Mouse (Mus musculus) stomach, embryonic 14.5 days (tissue): ENCODE data around the gene Slc4a3. TPM values are rescaled to one million over a fixed set of nuclear protein-coding genes. Genes with fewer than 3 reads are reported as not detected.

Experiments used
- ATAC-seq: fragments of 200-750 bp; cut with Nextera tagmentation; 2 replicates; pipeline ENCODE4 v1.8.0; 2017; ENCODE audit warnings: low read depth, moderate TSS enrichment; ENCODE audit not compliant: insufficient number of reproducible peaks, insufficient read depth, low FRiP score
- H3K27ac ChIP-seq: fragments of 300-500 bp; sonication (generic); 2 replicates; pipeline ENCODE4 v1.5.1; 2014; ENCODE audit warnings: mild to moderate bottlenecking, low read length, moderate library complexity, mixed read lengths
- H3K27me3 ChIP-seq: fragments of 300-500 bp; sonication (generic); 2 replicates; pipeline ENCODE4 v1.6.1; 2014; ENCODE audit warnings: low read length, control low read depth, mixed read lengths; ENCODE audit not compliant: control insufficient read depth, insufficient read depth
- H3K36me3 ChIP-seq: fragments of 300-500 bp; sonication (generic); 2 replicates; pipeline ENCODE4 v1.6.1; 2014; ENCODE audit warnings: mild to moderate bottlenecking, control low read depth, low read length, moderate library complexity, mixed read lengths; ENCODE audit not compliant: control insufficient read depth, insufficient read depth
- H3K4me1 ChIP-seq: fragments of 300-500 bp; sonication (generic); 2 replicates; pipeline ENCODE4 v1.6.1; 2014; ENCODE audit warnings: low read length, control low read depth, mixed read lengths; ENCODE audit not compliant: control insufficient read depth, insufficient read depth
- H3K4me2 ChIP-seq: fragments of 300-500 bp; sonication (generic); replicated peaks from 2 replicates; pipeline ENCODE4 v1.6.1; 2014; ENCODE audit warnings: low read depth, low read length, control low read depth
- H3K4me3 ChIP-seq: fragments of 300-500 bp; sonication (generic); 2 replicates; pipeline ENCODE4 v1.5.1; 2014; ENCODE audit warnings: low read depth, low read length, control low read depth
- H3K9ac ChIP-seq: fragments of 300-500 bp; sonication (generic); replicated peaks from 2 replicates; pipeline ENCODE4 v1.6.1; 2014; ENCODE audit warnings: low read depth, mild to moderate bottlenecking, control low read depth, low read length, moderate library complexity, mixed read lengths
- H3K9me3 ChIP-seq: fragments of 300-500 bp; sonication (generic); 2 replicates; pipeline ENCODE4 v1.6.1; 2016; ENCODE audit warnings: low read depth, low read length, control low read depth; ENCODE audit not compliant: control insufficient read depth
- WGBS: fragments of 180-500 bp; shearing (Covaris S2); extraction: QIAGEN DNeasy Blood & Tissue Kit; methylation state at CpG from one replicate; pipeline ENCODE4 v1.1.7; 2014; 5-methylcytosine and 5-hydroxymethylcytosine counted together
- polyA plus RNA-seq: library from polyadenylated mRNA; unstranded; fragments of >200 nt; fragmentation: Nextera tagmentation; extraction: Ambion mirVana; gene quantifications from 2 replicates; pipeline ENCODE4 v1.2.1, GENCODE M21; 2014

Slc4a3 gene
- polyA plus RNA-seq, 1 experiment from 2014 or later, result 16.5 TPM

- no peak overlapping the region for H3K9ac ChIP-seq
- H3K27me3 ChIP-seq, result no peaks in the 10 kb centered on the region
- H3K36me3 ChIP-seq, result peaks cover 31% of the 10 kb centered on the region
- H3K4me1 ChIP-seq, result peaks cover 9% of the 10 kb centered on the region; the same call in 1 of the 2 replicates
- ATAC-seq, result no peak
- H3K4me3 ChIP-seq, result no peak overlapping the region
- 70% methylated on average over 17 of the region's 17 CpGs for WGBS
- no peaks in the 10 kb centered on the region for H3K9me3 ChIP-seq
- no peak overlapping the region for H3K4me2 ChIP-seq
- no peak overlapping the region for H3K27ac ChIP-seq
These were observed 3.5 kb downstream of the Slc4a3 start for GRCm38 (mm10) chr1:75549289-75550279.

DNA sequence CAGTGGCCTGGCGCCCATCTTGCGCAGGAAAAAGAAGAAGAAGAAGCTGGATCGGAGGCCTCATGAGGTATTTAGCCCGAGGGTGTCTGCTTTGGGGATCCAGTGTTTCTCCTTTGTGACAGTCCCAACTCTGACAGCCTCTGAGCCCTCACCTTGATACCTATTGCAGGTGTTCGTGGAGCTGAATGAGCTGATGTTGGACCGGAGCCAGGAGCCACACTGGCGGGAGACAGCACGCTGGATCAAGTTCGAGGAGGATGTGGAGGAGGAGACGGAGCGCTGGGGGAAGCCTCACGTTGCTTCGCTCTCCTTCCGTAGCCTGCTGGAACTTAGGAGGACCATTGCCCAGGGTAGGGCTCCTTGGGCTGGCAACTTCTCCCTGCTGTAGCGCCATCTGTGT lies 4.5 kb downstream of the Slc4a3 start:
- 83% methylated on average over 15 of the region's 15 CpGs for WGBS
- peaks cover 37% of the 10 kb centered on the region for H3K36me3 ChIP-seq

DNA sequence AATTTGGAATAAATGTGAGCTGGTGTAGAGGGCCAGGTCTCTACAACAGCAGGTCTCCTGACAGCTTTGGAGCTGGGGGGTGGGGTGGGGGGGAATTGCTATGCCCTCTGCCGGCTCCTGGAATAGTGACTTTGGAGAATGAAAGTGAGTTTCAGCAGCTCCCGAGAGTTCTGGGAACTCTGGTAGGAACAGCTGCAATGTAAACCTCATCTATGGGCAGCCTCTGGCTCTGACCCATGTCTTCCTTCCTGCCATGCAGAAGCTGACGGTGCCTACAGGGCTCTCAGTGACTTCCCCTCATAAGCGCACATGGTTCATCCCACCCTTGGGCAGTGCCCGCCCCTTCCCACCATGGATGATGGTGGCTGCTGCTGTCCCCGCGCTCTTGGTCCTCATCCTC lies 9.6 kb downstream of the Slc4a3 start:
- H3K27ac ChIP-seq, result no peak overlapping the region
- peaks cover 39% of the 10 kb centered on the region for H3K36me3 ChIP-seq
- H3K4me3 ChIP-seq, result no peak overlapping the region
- H3K9me3 ChIP-seq, result no peaks in the 10 kb centered on the region
- H3K4me2 ChIP-seq, result no peak overlapping the region
- ATAC-seq, result no peak
- no peaks in the 10 kb centered on the region for H3K27me3 ChIP-seq
- H3K4me1 ChIP-seq, result peaks cover 6% of the 10 kb centered on the region
- 83% methylated on average over 7 of the region's 7 CpGs for WGBS
- H3K9ac ChIP-seq, result no peak overlapping the region

More for the DNA sequence above, 4.5 kb downstream of the Slc4a3 start:
- H3K9ac ChIP-seq, result no peak overlapping the region
- no peak for ATAC-seq
- peaks cover 9% of the 10 kb centered on the region; the same call in 1 of the 2 replicates for H3K4me1 ChIP-seq
- H3K4me2 ChIP-seq, result no peak overlapping the region
- H3K9me3 ChIP-seq, result no peaks in the 10 kb centered on the region
- no peak overlapping the region for H3K27ac ChIP-seq
- H3K4me3 ChIP-seq, result no peak overlapping the region
- H3K27me3 ChIP-seq, result no peaks in the 10 kb centered on the region

DNA sequence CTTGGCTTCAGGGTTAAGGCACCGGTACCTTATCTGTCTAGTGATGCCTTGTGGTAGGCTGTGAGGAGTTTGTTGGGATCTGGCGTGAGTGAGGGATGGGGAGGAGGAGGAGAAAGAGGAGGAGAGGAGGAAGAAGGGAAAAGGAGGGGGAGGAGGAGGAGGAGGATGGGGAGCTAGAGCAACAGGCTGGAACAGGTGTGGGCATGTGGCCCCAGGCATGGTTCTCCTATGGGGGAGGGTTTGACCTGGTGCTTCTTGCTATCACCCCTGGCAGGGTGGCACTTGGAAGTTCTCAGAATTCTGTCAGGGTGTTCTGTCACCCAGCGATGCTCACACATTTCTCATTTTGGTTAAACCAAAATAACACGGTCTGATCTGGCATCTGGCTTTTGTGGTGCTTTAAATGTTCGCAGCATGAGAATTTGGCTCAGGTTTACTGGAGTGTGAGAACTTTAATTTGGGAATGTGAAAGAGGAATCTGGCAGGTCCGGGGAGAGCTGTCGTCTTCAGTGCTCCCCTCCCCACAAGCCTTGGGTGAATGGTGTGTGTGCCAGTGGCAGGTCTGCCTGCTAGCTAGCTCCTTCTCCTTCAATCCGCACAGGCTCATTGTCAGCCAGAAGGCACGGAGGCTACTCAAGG lies 10.2 kb downstream of the Slc4a3 start:
- no peaks in the 10 kb centered on the region for H3K9me3 ChIP-seq
- no peak overlapping the region for H3K4me2 ChIP-seq
- H3K36me3 ChIP-seq, result peaks cover 33% of the 10 kb centered on the region
- peaks cover 6% of the 10 kb centered on the region for H3K4me1 ChIP-seq
- H3K9ac ChIP-seq, result no peak overlapping the region
- no peak overlapping the region for H3K27ac ChIP-seq
- no peak overlapping the region for H3K4me3 ChIP-seq
- H3K27me3 ChIP-seq, result no peaks in the 10 kb centered on the region
- WGBS, result 87% methylated on average over 9 of the region's 9 CpGs
- no peak for ATAC-seq

DNA sequence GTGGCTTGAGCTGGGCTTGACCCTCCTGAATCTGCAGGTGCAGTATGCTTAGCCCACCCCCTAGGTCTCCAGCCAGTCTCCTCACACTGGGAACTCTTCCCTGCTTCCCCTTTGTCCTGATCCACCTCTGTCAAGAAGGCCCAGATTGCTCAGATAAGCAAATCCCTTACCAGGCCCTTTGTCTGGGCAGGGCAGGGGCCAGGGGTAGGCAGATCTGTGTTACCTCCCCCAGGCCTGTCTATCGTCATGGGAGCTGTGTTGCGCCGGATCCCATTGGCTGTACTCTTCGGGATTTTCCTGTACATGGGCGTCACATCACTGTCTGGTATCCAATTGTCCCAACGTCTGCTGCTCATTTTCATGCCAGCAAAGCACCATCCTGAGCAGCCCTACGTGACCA lies 11.0 kb downstream of the Slc4a3 start:
- H3K9ac ChIP-seq, result no peak overlapping the region
- ATAC-seq, result no peak
- no peak overlapping the region for H3K27ac ChIP-seq
- 94% methylated on average over 7 of the region's 7 CpGs for WGBS
- H3K27me3 ChIP-seq, result no peaks in the 10 kb centered on the region
- H3K4me3 ChIP-seq, result no peak overlapping the region
- no peak overlapping the region for H3K4me2 ChIP-seq
- H3K36me3 ChIP-seq, result peaks cover 30% of the 10 kb centered on the region
- peaks cover 6% of the 10 kb centered on the region for H3K4me1 ChIP-seq
- H3K9me3 ChIP-seq, result no peaks in the 10 kb centered on the region

DNA sequence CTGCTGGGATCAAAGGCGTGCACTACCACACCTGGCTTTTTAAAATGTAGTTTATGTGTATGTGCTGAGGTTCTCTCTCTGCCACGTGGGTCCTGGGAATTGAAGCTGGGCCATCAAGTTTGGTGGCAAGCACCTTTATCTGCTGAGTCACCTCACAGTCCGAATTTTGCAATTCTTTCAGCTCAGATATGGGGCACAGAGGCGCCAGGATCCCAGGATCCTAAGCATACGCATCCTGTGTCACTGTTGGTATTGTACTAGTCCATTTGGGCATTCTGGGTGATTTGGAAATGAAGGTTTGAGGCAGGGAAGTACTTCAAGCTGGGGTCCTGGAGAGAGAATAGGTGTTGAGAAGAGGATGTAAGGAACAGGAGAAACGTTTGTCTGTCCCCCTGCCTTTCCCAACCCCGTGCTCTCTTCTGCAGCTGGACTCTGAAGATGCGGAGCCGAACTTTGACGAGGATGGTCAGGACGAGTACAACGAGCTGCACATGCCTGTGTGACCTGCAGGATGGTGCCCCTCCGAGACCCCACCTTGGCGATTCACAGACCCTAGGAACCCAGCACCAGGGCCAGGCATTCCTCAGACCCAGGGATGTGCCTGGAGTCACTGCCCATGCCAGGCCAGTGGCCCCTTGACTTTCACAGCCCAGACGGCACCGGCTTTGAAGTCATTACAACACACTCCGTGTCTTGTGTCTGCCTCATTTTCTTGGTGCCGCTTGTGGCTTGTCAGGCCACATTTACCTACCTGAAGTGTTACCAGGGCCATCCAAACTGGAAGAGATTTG lies 12.5 kb downstream of the Slc4a3 start:
- Histone ChIP-seq H3K27ac (peak overlapping the region; percentile 71; the same call in 1 of the 2 replicates), H3K27me3 (no peaks in the 10 kb centered on the region), H3K9ac (no peak overlapping the region), H3K36me3 (peaks cover 16% of the 10 kb centered on the region; the same call in 1 of the 2 replicates), H3K4me1 (peaks cover 6% of the 10 kb centered on the region), H3K4me2 (no peak overlapping the region), H3K4me3 (no peak overlapping the region), H3K9me3 (no peaks in the 10 kb centered on the region)
- 81% methylated on average over 18 of the region's 18 CpGs for WGBS
- ATAC-seq, result no peak

DNA sequence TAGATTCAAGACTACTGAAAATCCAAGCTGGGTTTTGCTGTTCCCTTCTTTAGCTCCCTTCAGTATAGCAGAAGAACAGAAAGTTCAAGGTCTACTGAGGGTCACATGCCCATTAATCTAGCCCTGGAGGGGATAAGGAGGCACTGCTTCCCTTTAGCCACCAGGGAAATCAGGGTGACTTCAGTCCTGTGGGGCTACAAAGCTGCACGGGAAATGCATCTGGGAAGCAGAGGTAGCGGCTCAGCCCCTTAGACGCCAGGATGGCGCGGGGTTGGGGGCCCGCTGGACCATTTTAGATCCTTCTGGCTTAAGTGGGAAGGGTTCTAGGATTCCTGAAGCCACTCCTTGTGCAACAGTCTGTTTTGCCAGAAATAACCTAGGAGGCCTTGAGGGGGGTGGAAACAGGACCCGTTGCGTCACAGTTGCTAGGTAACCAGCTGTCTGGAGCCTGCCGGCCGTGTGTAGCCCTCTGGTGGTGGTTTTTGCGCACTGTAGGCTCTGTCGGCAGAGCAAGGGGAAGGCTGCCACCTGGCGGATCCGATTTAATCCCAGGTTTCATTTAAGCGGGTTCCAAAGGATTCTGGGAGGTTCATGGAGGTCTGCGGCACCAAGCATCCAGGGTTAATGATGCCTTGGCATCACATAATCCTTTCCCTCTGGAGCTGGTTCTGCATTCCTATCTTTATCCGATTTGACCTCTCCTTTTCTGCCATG lies 13.3 kb downstream of the Slc4a3 start:
- 3% methylated on average over 17 of the region's 17 CpGs for WGBS
- Histone ChIP-seq H3K4me3 (peak overlapping the region; percentile 5; the same call in 1 of the 2 replicates), H3K4me2 (peak overlapping the region; percentile 39), H3K9me3 (no peaks in the 10 kb centered on the region), H3K36me3 (peaks cover 15% of the 10 kb centered on the region; the same call in 1 of the 2 replicates), H3K27me3 (no peaks in the 10 kb centered on the region), H3K4me1 (peaks cover 6% of the 10 kb centered on the region), H3K9ac (no peak overlapping the region), H3K27ac (peak overlapping the region; percentile 71; the same call in 1 of the 2 replicates)
- peak; percentile 94 for ATAC-seq
